Comparison of ENCODE assay signal across 9 mouse cellular contexts in the genomic region with DNA sequence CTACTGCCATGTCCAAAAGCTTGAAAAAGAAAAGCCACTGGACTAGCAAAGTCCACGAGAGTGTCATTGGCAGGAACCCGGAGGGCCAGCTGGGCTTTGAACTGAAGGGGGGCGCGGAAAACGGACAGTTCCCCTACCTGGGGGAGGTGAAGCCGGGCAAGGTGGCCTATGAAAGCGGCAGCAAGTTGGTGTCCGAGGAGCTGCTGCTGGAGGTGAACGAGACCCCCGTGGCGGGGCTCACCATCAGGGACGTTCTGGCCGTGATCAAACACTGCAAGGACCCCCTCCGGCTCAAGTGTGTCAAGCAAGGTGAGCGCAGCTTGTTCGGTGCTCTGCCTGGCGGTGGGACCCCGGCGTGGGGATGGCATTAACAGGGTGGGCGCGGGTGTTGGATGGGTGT. TPM values are rescaled to one million over a fixed set of nuclear protein-coding genes. Genes with fewer than 3 reads are reported as not detected.
DNase-seq lines count a peak whose midpoint lies in the region; ATAC-seq lines count a peak whose summit lies in the region.
"Had no signal": no experiment of that assay in that cellular context is flagged by ENCODE, and none has a peak within 500 bp of the region (broad histone marks: within the 10 kb centered on the region; RNA-seq: fewer than 3 reads in every experiment).

No protein-coding gene starts in this region.

- H3K4me3 ChIP-seq in forebrain, embryonic 10.5 days = peak overlapping the region; percentile 71
- peak overlapping the region; percentile 69 for H3K4me3 ChIP-seq in hindbrain, embryonic 13.5 days
- peak overlapping the region; percentile 63 for H3K4me3 ChIP-seq in limb, embryonic 11.5 days (ENCODE audit: low read depth, low read length)

- no peaks in the 10 kb centered on the region for H3K36me3 ChIP-seq in forebrain, embryonic 10.5 days (replicated peaks)
- H3K36me3 ChIP-seq in hindbrain, embryonic 13.5 days = no peaks in the 10 kb centered on the region
- H3K36me3 ChIP-seq in limb, embryonic 11.5 days (ENCODE audit: control insufficient read depth, insufficient read depth, low read length) = no peaks in the 10 kb centered on the region

- peaks cover 30% of the 10 kb centered on the region for H3K4me1 ChIP-seq in forebrain, embryonic 10.5 days
- peaks cover 22% of the 10 kb centered on the region for H3K4me1 ChIP-seq in hindbrain, embryonic 13.5 days (replicated peaks)
- H3K4me1 ChIP-seq in limb, embryonic 11.5 days (ENCODE audit: control insufficient read depth, insufficient read depth, low read length) = peaks cover 4% of the 10 kb centered on the region; the same call in 1 of the 2 replicates

- H3K9me3 ChIP-seq in forebrain, embryonic 10.5 days = no peaks in the 10 kb centered on the region
- no peaks in the 10 kb centered on the region for H3K9me3 ChIP-seq in hindbrain, embryonic 13.5 days
- H3K9me3 ChIP-seq in limb, embryonic 11.5 days (ENCODE audit: control insufficient read depth, low read length) = no peaks in the 10 kb centered on the region

- H3K27me3 ChIP-seq in forebrain, embryonic 10.5 days (ENCODE audit: poor library complexity, severe bottlenecking) = peaks cover 13% of the 10 kb centered on the region
- 0 out of 2 replicates have a peak, but pooled peaks cover 6% of the 10 kb centered on the region for H3K27me3 ChIP-seq in hindbrain, embryonic 13.5 days
- no peaks in the 10 kb centered on the region for H3K27me3 ChIP-seq in limb, embryonic 11.5 days (ENCODE audit: control insufficient read depth, insufficient read depth, low read length)
- H3K27me3 ChIP-seq: CH12.LX had no signal

- H3K9ac ChIP-seq in hindbrain, embryonic 13.5 days = peak overlapping the region; percentile 77
- peak overlapping the region; percentile 79 for H3K9ac ChIP-seq in limb, embryonic 11.5 days (ENCODE audit: low read length)

- peak; percentile 94 for DNase-seq in heart, adult 11 months
- DNase-seq in heart, adult 8-10 months (ENCODE audit: low spot score) = no peak
- DNase-seq in adrenal gland, postnatal 36 days = peak; percentile 16 to 33
- no peak for DNase-seq in forebrain, embryonic 10.5 days (ENCODE audit: extremely low spot score, low spot score)
- DNase-seq in limb, embryonic 11.5 days (ENCODE audit: low spot score) = peak; percentile 52
- DNase-seq in ovary, postnatal 14 days (ENCODE audit: low spot score) = peak; percentile 10

- WGBS in forebrain, embryonic 10.5 days = under 1% methylated on average over 21 of the region's 21 CpGs
- WGBS in hindbrain, embryonic 13.5 days = under 1% methylated on average over 21 of the region's 21 CpGs
- 0% methylated on average over 21 of the region's 21 CpGs for WGBS in limb, embryonic 11.5 days

- H3K4me2 ChIP-seq in hindbrain, embryonic 13.5 days = peak overlapping the region; percentile 92
- H3K4me2 ChIP-seq in limb, embryonic 11.5 days (ENCODE audit: low read depth, severe bottlenecking) = peak overlapping the region; percentile 87

- ATAC-seq in hindbrain, embryonic 13.5 days (ENCODE audit: low FRiP score) = peak; percentile 8; the same call in 1 of the 2 replicates
- no peak for ATAC-seq in limb, embryonic 11.5 days (ENCODE audit: insufficient number of reproducible peaks, low FRiP score, low TSS enrichment, low read depth)
- no peak for ATAC-seq in monocyte, adult 5-6 weeks (replicated peaks; ENCODE audit: insufficient number of reproducible peaks, low FRiP score, low TSS enrichment, poor library complexity, severe bottlenecking)

- peak overlapping the region; percentile 92 for H3K27ac ChIP-seq in forebrain, embryonic 10.5 days
- peak overlapping the region; percentile 82 for H3K27ac ChIP-seq in hindbrain, embryonic 13.5 days
- H3K27ac ChIP-seq in limb, embryonic 11.5 days (replicated peaks; ENCODE audit: low read depth, low read length) = no peak overlapping the region

RNA-seq across cellular contexts. Expression of a gene that starts 0.4 kb away (rescaled TPM):
- total RNA-seq in heart, adult 8-10 months (2022) = 10 to 100 TPM in 1 of 4 experiments, 1 to 10 TPM in 3; 9.1 to 11.6 (median 9.6) TPM
- total RNA-seq in adrenal gland, postnatal 36 days (2021) = 10 to 100 TPM in 1 of 2 experiments, 1 to 10 TPM in 1; 6.1 to 12.5 TPM
- 4.3 and 7.4 TPM in 2 replicates for polyA plus RNA-seq in forebrain, embryonic 10.5 days (2016; fragmentation: Nextera tagmentation; extraction: Ambion mirVana)
- polyA plus RNA-seq in hindbrain, embryonic 13.5 days (2015; fragmentation: Nextera tagmentation; extraction: Ambion mirVana) = 28.5 and 31.3 TPM in 2 replicates
- 2.8 and 3.2 TPM in 2 replicates for polyA plus RNA-seq in limb, embryonic 11.5 days (2014; fragmentation: Nextera tagmentation; extraction: Ambion mirVana)
- total RNA-seq in monocyte, adult 5-6 weeks (2017) = 0.58 to 1.5 TPM (median 1.3 TPM) in 3 replicates

Comparison
In these comparisons a context has a peak if more than half of its experiments do, and no peak if none do; other contexts are left out.
1. DNase-seq: peak in heart, adult 11 months (single experiment), adrenal gland, postnatal 36 days (2 of 2), limb, embryonic 11.5 days (single experiment) and ovary, postnatal 14 days (single experiment); none in heart, adult 8-10 months (single experiment) and forebrain, embryonic 10.5 days (single experiment).
2. Peak in every context shown above with its lines, with median percentiles within 50 percentile points of each other: H3K4me3 ChIP-seq.